Mouse (Mus musculus) neural tube, embryonic 12.5 days (tissue): ENCODE measurements around the gene Ropn1l. TPM values are rescaled to one million over a fixed set of nuclear protein-coding genes. Genes with fewer than 3 reads are reported as not detected.

Experiments
- ATAC-seq: fragments of 200-750 bp; cut with Nextera tagmentation; 2 replicates; pipeline ENCODE4 v1.8.0; 2017; ENCODE audit warnings: low read depth, mild to moderate bottlenecking, moderate TSS enrichment, moderate library complexity; ENCODE audit not compliant: low FRiP score
- H3K27ac ChIP-seq: fragments of 300-500 bp; sonication (generic); 2 replicates; pipeline ENCODE4 v1.5.1; 2016
- H3K27me3 ChIP-seq: fragments of 300-500 bp; sonication (generic); replicated peaks from 2 replicates; pipeline ENCODE4 v1.6.1; 2016; ENCODE audit warnings: mild to moderate bottlenecking
- H3K36me3 ChIP-seq: fragments of 300-500 bp; sonication (generic); 2 replicates; pipeline ENCODE4 v1.6.1; 2016; ENCODE audit warnings: mild to moderate bottlenecking
- H3K4me1 ChIP-seq: fragments of 300-500 bp; sonication (generic); 2 replicates; pipeline ENCODE4 v1.6.1; 2016
- H3K4me2 ChIP-seq: fragments of 300-500 bp; sonication (generic); replicated peaks from 2 replicates; pipeline ENCODE4 v1.6.1; 2016; ENCODE audit warnings: mild to moderate bottlenecking
- H3K4me3 ChIP-seq: fragments of 300-500 bp; sonication (generic); 2 replicates; pipeline ENCODE4 v1.5.1; 2016
- H3K9ac ChIP-seq: fragments of 300-500 bp; sonication (generic); 2 replicates; pipeline ENCODE4 v1.6.1; 2016; ENCODE audit warnings: mild to moderate bottlenecking
- H3K9me3 ChIP-seq: fragments of 300-500 bp; sonication (generic); 2 replicates; pipeline ENCODE4 v1.6.1; 2016; ENCODE audit warnings: mild to moderate bottlenecking
- WGBS: fragments of 180-500 bp; shearing (Covaris S2); methylation state at CpG from one replicate; pipeline ENCODE4 v1.1.7; 2016; 5-methylcytosine and 5-hydroxymethylcytosine counted together
- polyA plus RNA-seq: library from polyadenylated mRNA; unstranded; fragments of >200 nt; fragmentation: Nextera tagmentation; extraction: Ambion mirVana; gene quantifications from 2 replicates; pipeline ENCODE4 v1.2.1, GENCODE M21; 2016

Ropn1l gene
- polyA plus RNA-seq, 1 experiment from 2014 or later: 1.6 TPM

DNA sequence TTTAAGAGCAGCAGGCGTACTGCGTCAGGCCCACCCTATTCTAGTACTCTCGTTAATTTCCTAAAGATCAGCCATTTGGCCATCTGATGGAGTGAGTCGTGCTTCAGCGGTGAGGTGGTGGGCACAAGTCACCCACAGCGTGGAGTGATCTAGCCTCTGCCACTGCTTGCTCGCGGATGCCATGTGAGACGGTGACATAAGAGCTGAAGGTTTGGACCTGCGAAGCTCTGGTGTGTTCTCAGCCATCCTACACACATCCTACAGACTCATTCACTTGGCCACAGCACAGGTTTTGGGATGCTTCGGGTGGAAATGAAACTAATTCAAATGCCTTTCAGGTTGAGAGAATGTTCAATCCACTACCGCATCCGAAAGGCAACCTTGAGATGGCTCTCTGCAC lies 54.8 kb downstream of the Ropn1l start:
- no peak overlapping the region for H3K4me2 ChIP-seq
- H3K27me3 ChIP-seq: no peaks in the 10 kb centered on the region
- no peaks in the 10 kb centered on the region for H3K4me1 ChIP-seq
- H3K36me3 ChIP-seq: no peaks in the 10 kb centered on the region
- 94% methylated on average over 13 of the region's 13 CpGs for WGBS
- no peak for ATAC-seq
- H3K4me3 ChIP-seq: no peak overlapping the region
- H3K27ac ChIP-seq: no peak overlapping the region
- H3K9me3 ChIP-seq: no peaks in the 10 kb centered on the region
- no peak overlapping the region for H3K9ac ChIP-seq

DNA sequence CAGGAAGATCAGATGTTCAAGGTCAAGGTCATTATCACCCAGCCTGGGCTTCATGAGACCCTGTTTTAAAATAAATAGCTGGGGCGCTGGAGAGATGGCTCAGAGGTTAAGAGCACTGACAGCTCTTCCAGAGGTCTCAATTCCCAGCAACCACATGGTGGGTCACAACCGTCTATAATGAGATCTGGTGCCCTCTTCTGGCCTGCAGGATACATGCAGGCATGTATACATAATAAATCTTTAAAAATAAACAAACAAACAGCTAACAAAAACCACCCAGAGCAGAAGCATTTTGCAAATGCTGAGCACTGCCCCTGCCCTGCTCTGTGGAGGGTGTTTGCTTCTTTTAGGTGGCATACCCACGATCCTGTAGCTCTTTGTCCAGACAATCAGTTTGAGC lies 56.2 kb downstream of the Ropn1l start:
- Histone ChIP-seq H3K9me3 (no peaks in the 10 kb centered on the region), H3K27ac (no peak overlapping the region), H3K36me3 (no peaks in the 10 kb centered on the region), H3K4me3 (no peak overlapping the region), H3K4me2 (no peak overlapping the region), H3K4me1 (no peaks in the 10 kb centered on the region), H3K9ac (no peak overlapping the region), H3K27me3 (no peaks in the 10 kb centered on the region)
- 79% methylated on average over 3 of the region's 3 CpGs for WGBS
- ATAC-seq: no peak

DNA sequence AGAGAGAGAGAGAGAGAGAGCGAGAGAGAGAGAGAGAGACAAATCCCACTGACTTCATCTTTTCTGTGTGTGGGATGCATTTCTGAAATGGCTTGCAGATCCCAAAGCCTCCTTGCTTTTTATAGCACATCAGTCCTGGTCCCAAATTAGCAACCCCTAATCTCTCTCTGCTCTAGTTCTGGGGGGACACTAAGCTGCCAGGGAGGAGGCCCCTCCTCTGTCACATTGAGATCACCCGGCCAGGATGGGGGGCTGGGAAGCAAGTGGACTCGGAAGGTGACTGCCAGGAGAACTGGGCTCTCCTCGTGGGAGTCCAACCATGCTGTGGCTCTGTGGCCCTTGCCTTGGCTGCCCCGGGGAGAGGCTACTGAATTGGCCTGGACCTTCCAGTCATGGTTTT lies 56.8 kb downstream of the Ropn1l start:
- no peak overlapping the region for H3K9ac ChIP-seq
- no peaks in the 10 kb centered on the region for H3K9me3 ChIP-seq
- no peaks in the 10 kb centered on the region for H3K27me3 ChIP-seq
- ATAC-seq: no peak
- no peak overlapping the region for H3K4me3 ChIP-seq
- 81% methylated on average over 5 of the region's 5 CpGs for WGBS
- H3K27ac ChIP-seq: no peak overlapping the region
- no peaks in the 10 kb centered on the region for H3K36me3 ChIP-seq
- no peak overlapping the region for H3K4me2 ChIP-seq
- no peaks in the 10 kb centered on the region for H3K4me1 ChIP-seq

DNA sequence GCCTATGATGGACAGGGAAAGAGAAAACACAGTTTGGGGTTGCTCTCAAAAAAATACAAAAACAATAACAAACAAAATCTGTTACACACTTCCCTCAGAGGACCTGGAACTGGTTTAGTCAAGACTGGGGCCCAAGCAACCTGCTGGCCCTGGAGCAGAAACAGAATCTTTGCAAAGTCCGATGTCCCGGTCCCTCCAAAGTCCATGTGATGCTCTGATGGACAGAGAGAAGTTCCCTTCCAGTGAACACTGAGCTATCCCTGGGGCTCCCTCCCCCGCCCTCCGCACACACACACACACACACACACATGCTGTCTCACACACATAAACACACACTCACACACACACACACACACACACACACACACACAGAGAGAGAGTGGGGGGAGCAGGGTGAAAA lies 57.6 kb downstream of the Ropn1l start:
- ATAC-seq: no peak
- no peaks in the 10 kb centered on the region for H3K27me3 ChIP-seq
- H3K4me2 ChIP-seq: no peak overlapping the region
- no peak overlapping the region for H3K4me3 ChIP-seq
- H3K4me1 ChIP-seq: no peaks in the 10 kb centered on the region
- 88% methylated on average over 4 of the region's 4 CpGs for WGBS
- H3K9ac ChIP-seq: no peak overlapping the region
- no peak overlapping the region for H3K27ac ChIP-seq
- H3K36me3 ChIP-seq: no peaks in the 10 kb centered on the region
- H3K9me3 ChIP-seq: no peaks in the 10 kb centered on the region

DNA sequence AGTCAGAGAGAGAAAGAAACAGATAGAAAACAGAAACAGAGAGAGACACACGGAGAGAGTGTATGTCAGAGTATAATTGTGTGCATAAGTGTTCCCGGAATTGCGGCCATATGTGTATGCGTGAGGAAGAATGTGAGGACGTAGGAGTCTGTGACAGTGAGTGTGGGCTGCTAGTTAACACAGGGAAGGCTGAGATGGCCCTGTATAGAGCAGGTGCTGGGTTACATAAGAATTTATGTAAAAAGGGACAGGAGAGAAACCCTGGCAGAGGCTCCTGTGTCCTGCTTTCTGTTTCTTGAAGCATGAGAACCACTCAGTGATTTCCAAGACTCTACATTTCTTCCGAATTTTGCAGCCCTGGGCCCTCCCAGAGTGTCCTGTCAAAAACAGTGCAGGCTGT lies 60.1 kb downstream of the Ropn1l start:
- H3K9ac ChIP-seq: no peak overlapping the region
- no peak for ATAC-seq
- no peaks in the 10 kb centered on the region for H3K4me1 ChIP-seq
- no peak overlapping the region for H3K4me3 ChIP-seq
- H3K27me3 ChIP-seq: no peaks in the 10 kb centered on the region
- H3K36me3 ChIP-seq: no peaks in the 10 kb centered on the region
- WGBS: 94% methylated on average over 6 of the region's 6 CpGs
- no peak overlapping the region for H3K4me2 ChIP-seq
- no peak overlapping the region for H3K27ac ChIP-seq
- H3K9me3 ChIP-seq: no peaks in the 10 kb centered on the region

DNA sequence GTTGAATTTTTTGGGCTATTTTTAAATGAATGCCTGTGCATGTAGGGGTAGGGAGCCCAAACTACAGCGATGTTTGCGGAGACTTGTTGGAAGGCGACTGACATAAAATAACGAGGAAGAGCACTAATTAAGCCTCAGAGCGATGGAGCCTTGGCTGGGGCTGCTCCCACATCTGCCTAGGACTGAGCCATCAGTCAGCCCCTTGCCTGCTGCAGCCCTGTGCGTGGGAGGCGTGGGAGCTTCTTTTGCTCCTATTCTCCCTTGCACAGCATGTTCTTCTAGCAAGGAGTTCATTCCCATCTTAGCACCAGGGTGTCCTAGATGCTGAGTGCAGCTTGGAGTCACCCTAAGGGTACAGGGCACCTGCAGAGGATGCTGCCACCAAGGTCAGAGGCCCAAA lies 60.8 kb downstream of the Ropn1l start:
- Histone ChIP-seq H3K4me3 (no peak overlapping the region), H3K4me2 (no peak overlapping the region), H3K9ac (no peak overlapping the region), H3K9me3 (no peaks in the 10 kb centered on the region), H3K27me3 (no peaks in the 10 kb centered on the region), H3K4me1 (no peaks in the 10 kb centered on the region), H3K27ac (no peak overlapping the region), H3K36me3 (no peaks in the 10 kb centered on the region)
- no peak for ATAC-seq
- 87% methylated on average over 7 of the region's 7 CpGs for WGBS

DNA sequence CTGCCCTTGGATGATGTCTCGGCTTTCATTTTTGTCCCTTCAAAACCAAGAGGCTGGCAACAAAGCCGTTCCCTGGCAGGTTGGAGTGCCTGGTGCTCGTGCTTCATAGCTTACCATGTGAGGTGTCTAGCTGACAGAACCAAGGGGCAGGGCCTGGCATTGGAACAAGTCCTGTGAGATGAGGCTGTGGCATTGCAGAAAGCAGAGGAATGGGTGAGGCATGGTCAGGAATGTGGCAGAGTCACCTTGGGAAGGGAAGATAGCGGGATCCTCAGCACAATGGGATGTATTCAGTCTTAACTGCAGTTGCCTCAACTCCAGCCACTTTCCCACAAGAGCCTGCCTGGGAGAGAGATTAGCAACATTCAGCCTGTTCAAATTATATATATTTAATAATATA lies 61.4 kb downstream of the Ropn1l start:
- H3K4me2 ChIP-seq: no peak overlapping the region
- no peaks in the 10 kb centered on the region for H3K27me3 ChIP-seq
- no peaks in the 10 kb centered on the region for H3K4me1 ChIP-seq
- WGBS: 89% methylated on average over 4 of the region's 4 CpGs
- no peaks in the 10 kb centered on the region for H3K36me3 ChIP-seq
- H3K9me3 ChIP-seq: no peaks in the 10 kb centered on the region
- H3K9ac ChIP-seq: no peak overlapping the region
- no peak overlapping the region for H3K4me3 ChIP-seq
- H3K27ac ChIP-seq: no peak overlapping the region
- ATAC-seq: no peak

Other genes starting within 250 kb of the Ropn1l start
- 44.0 and 44.5 TPM in 2 replicates for gene Dap, start 229.4 kb downstream of the Ropn1l start, polyA plus RNA-seq
- 1.0 and 1.4 TPM in 2 replicates for gene Ankrd33b, start 86.0 kb downstream of the Ropn1l start, polyA plus RNA-seq
- gene March6, start 77.3 kb upstream of the Ropn1l start, polyA plus RNA-seq: 59.8 and 61.4 TPM in 2 replicates
- 2.1 and 3.0 TPM in 2 replicates for gene Cmbl, start 111.7 kb upstream of the Ropn1l start, polyA plus RNA-seq
- 578 and 583 TPM in 2 replicates for gene Cct5, start 148.1 kb upstream of the Ropn1l start, polyA plus RNA-seq
- 10.9 and 12.3 TPM in 2 replicates for gene Fam173b, start 148.1 kb upstream of the Ropn1l start, polyA plus RNA-seq